Mouse (Mus musculus) layer of hippocampus, adult 8-10 months (tissue): ENCODE measurements around the gene Tent5a. TPM values are rescaled to one million over a fixed set of nuclear protein-coding genes. Genes with fewer than 3 reads are reported as not detected.

Experiments
- DNase-seq, 2 experiments: peaks; one replicate each; pipeline ENCODE4 v3.0.0; 2022; ENCODE audit warnings: low spot score in 2 of 2
- total RNA-seq, 4 experiments: library from RNA; stranded (reverse); gene quantifications; 2 replicates each; pipeline ENCODE4 v1.2.4; 2022

The Tent5a gene
- total RNA-seq, 4 experiments from 2014 or later = 3.7 to 4.2 (median 4.0) TPM

DNA sequence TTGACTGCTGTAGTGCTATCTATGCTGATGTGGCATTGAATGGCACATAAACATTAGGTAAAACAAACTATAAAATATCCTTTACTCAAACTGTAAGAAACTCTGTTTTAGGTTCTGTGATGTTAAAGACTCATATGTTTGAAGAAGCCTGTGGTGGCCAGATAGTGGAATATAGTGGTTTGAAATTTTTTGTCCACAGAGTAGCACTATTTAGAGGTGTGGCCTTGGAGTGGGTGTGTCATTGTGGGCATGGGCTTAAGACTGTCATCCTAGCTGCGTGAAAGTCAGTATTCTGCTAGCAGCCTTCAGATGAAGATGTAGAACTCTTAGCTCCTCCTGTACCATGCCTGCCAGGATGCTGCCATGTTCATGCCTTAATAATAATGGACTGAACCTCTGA lies 11.0 kb downstream of the Tent5a start:
- DNase-seq = no peak

- no peak for DNase-seq
Observed at GRCm38 (mm10) chr9:85312473-85312872, 14.7 kb downstream of the Tent5a start, which contains the start of gene Gm11114. Gene Gm11114 (plus strand): TSS chr9:85312773.

DNA sequence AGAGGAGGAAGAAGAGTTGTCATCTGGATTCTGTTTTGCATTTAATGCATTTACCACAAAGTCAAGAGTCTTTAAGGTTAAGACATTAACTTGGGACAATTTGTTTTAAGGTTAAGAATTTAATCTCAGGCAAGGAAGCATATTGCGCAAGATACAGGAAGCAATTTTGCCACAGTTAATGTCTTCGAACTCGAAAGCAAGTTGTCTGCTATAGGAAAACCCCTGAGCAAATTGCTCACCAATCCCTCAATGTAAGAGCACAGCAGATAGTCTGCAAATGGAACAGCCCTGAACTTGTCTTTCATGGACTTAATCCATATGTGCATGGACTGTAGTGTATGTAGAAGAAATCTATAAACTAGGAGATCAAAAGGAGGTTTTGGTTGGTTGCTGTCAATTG lies 23.8 kb downstream of the Tent5a start:
- DNase-seq = no peak

- no peak for DNase-seq
Observed at GRCm38 (mm10) chr9:85302849-85303248, 24.3 kb downstream of the Tent5a start.

DNA sequence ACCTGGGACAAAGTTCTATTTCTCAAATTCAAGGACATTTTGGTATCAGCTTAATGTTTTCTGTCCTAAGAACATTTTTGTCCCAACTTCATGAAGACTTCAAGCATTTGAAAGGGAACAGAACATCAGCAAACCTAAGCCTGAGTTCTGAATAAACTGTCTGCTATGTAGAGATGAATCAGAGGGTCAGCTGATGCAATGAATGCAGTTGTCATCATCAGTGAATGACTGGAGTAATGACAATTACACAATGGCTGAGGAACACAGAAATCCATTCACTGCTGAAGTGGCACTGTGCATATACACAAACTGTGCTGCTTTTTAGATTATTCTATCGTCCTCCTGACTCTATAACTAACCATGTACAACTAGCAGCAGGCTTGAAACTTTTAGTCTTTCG lies 53.0 kb downstream of the Tent5a start:
- no peak for DNase-seq

Other genes starting within 250 kb of the Tent5a start
- not detected for gene Gm11114, start 14.6 kb downstream of the Tent5a start, total RNA-seq